ENCODE assay signal across 23 mouse cellular contexts in the genomic region with DNA sequence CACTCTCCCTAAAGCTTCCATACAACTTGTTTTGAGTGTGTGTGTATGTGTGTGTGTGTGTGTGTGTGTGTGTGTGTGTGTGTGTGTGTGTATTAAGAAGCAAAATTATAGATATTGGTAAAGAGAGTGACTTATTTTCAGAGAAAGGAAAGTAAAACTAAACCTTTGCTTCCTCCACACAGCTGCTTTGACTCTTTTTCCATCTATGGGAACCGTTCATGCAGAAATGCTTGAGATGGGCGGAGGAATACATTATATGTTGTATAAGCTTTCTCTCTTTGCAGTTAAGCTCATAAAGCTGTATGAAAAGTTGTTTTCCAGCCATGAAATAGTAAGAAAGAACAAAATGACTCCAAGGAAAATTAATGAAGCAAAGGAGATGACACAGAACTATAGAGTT. TPM values are rescaled to one million over a fixed set of nuclear protein-coding genes. Genes with fewer than 3 reads are reported as not detected.
DNase-seq lines count a peak whose midpoint lies in the region; ATAC-seq and TF ChIP-seq lines count a peak whose summit lies in the region.
"Had no signal": no experiment of that assay in that cellular context is flagged by ENCODE, and none has a peak within 500 bp of the region (broad histone marks: within the 10 kb centered on the region; RNA-seq: fewer than 3 reads in every experiment).

No protein-coding gene starts in this region.

- no peaks in the 10 kb centered on the region for H3K79me2 ChIP-seq in CH12.LX (replicated peaks; ENCODE audit: control insufficient read depth, extremely low read depth, insufficient read depth, poor library complexity, severe bottlenecking)

- peaks cover 0 to 14% of the 10 kb centered on the region in 2 experiments; a peak in 1 of 4 replicates for H3K4me1 ChIP-seq in CH12.LX (ENCODE audit: control insufficient read depth in 1 of 2, insufficient read depth in 2 of 2)
- no peaks in the 10 kb centered on the region for H3K4me1 ChIP-seq in intestine, postnatal 0 days (replicated peaks; ENCODE audit: control insufficient read depth, insufficient read depth, low read length)
- H3K4me1 ChIP-seq: embryonic facial prominence, embryonic 15.5 days; forebrain, embryonic 10.5 days; heart, embryonic 10.5 days; heart, embryonic 15.5 days; hindbrain, embryonic 13.5 days had no signal

- WGBS in intestine, postnatal 0 days, result 83% methylated on average over 2 of the region's 2 CpGs

- TF ChIP-seq CTCF in CH12.LX (conservative IDR thresholded peaks at IDR 0.05 in 1 of 2, IDR thresholded peaks at IDR 0.05 in 1 of 2; ENCODE audit: low read depth in 2 of 2, low read length in 2 of 2), result no peak
- no peak for TF ChIP-seq CTCF in intestine, postnatal 0 days (IDR thresholded peaks at IDR 0.05; ENCODE audit: low read depth)

- H3K27me3 ChIP-seq in CH12.LX (replicated peaks), result no peaks in the 10 kb centered on the region
- no peaks in the 10 kb centered on the region for H3K27me3 ChIP-seq in intestine, postnatal 0 days (replicated peaks; ENCODE audit: control insufficient read depth, insufficient read depth, low read length)
- H3K27me3 ChIP-seq: embryonic facial prominence, embryonic 15.5 days; heart, embryonic 15.5 days; hindbrain, embryonic 13.5 days had no signal

- H3K27ac ChIP-seq in CH12.LX (ENCODE audit: insufficient read depth, low read depth), result no peak overlapping the region
- no peak overlapping the region for H3K27ac ChIP-seq in intestine, postnatal 0 days (ENCODE audit: low read depth, low read length)
- H3K27ac ChIP-seq: embryonic facial prominence, embryonic 15.5 days; forebrain, embryonic 10.5 days; heart, embryonic 10.5 days; heart, embryonic 15.5 days; hindbrain, embryonic 13.5 days; hindbrain, postnatal 0 days had no signal

- no peaks in the 10 kb centered on the region for H3K36me3 ChIP-seq in CH12.LX (replicated peaks in 1 of 2; ENCODE audit: control insufficient read depth in 1 of 2, insufficient read depth in 1 of 2, low read length in 1 of 2)
- H3K36me3 ChIP-seq in intestine, postnatal 0 days (ENCODE audit: control insufficient read depth, insufficient read depth), result no peaks in the 10 kb centered on the region
- H3K36me3 ChIP-seq: embryonic facial prominence, embryonic 15.5 days; forebrain, embryonic 10.5 days; heart, embryonic 10.5 days; heart, embryonic 15.5 days; hindbrain, embryonic 13.5 days had no signal

- dilution Hi-C loops in CH12.LX (cut with MboI; ENCODE audit: extremely low pct_ligation_motif_present, extremely low pct_unique_long_range_greater_than_20kb, low sequenced_read_pairs), result no loop called here

- H3K4me2 ChIP-seq in CH12.LX (ENCODE audit: insufficient read depth, low read depth, poor library complexity, severe bottlenecking), result peak overlapping the region; percentile 67
- H3K4me2 ChIP-seq in intestine, postnatal 0 days (replicated peaks; ENCODE audit: low read depth), result no peak overlapping the region
- H3K4me2 ChIP-seq: embryonic facial prominence, embryonic 15.5 days; heart, embryonic 15.5 days; hindbrain, embryonic 13.5 days had no signal

- peak overlapping the region; percentile 19; the same call in 1 of the 2 replicates for H3K9ac ChIP-seq in CH12.LX (ENCODE audit: insufficient read depth, low read depth)
- no peak overlapping the region for H3K9ac ChIP-seq in intestine, postnatal 0 days (ENCODE audit: low read depth, low read length)
- H3K9ac ChIP-seq: embryonic facial prominence, embryonic 15.5 days; heart, embryonic 15.5 days; hindbrain, embryonic 13.5 days had no signal

- DNase-seq in frontal cortex, adult 2 months (ENCODE audit: extremely low spot score in 1 of 2, low spot score in 1 of 2), result no peak
- DNase-seq in A20 (ENCODE audit: low read depth, low spot score) (peak; percentile 54), CH12.LX (ENCODE audit: extremely low read depth) (peak; percentile 23)
- peak; percentile 21 for DNase-seq in naive thymus-derived CD4-positive, alpha-beta T cell, adult 2 months (ENCODE audit: low read depth)
- no peak for DNase-seq in thymus, postnatal 14 days
- DNase-seq: adrenal gland, postnatal 14 days; cerebellum, adult 18-20 months; cerebellum, postnatal 14 days; embryo, embryonic 11 days; gastrocnemius, postnatal 10 days; heart, adult 18-20 months; heart, postnatal 14 days had no signal

- H3K9me3 ChIP-seq in CH12.LX (replicated peaks; ENCODE audit: low read length), result no peaks in the 10 kb centered on the region
- no peaks in the 10 kb centered on the region for H3K9me3 ChIP-seq in intestine, postnatal 0 days (ENCODE audit: control insufficient read depth)
- H3K9me3 ChIP-seq: embryonic facial prominence, embryonic 15.5 days; forebrain, embryonic 10.5 days; heart, embryonic 10.5 days; heart, embryonic 15.5 days; hindbrain, embryonic 13.5 days had no signal

- in situ Hi-C loops in CH12.LX (cut with MboI; ENCODE audit: low pct_ligation_motif_present, low pct_unique_long_range_greater_than_20kb, low sequenced_read_pairs), result no loop called here

- peak; percentile 54; the same call in 1 of the 2 replicates for TF ChIP-seq EP300 in CH12.LX (IDR thresholded peaks at IDR 0.05; ENCODE audit: low read length)

- H3K4me3 ChIP-seq in CH12.LX (replicated peaks in 1 of 3; ENCODE audit: low read depth in 2 of 3, low read length in 2 of 3, poor library complexity in 1 of 3), result no peak overlapping the region
- no peak overlapping the region for H3K4me3 ChIP-seq in intestine, postnatal 0 days (ENCODE audit: low read depth, low read length)
- H3K4me3 ChIP-seq: embryonic facial prominence, embryonic 15.5 days; erythroblast, embryonic 14.5 days; forebrain, embryonic 10.5 days; heart, embryonic 10.5 days; heart, embryonic 15.5 days; hindbrain, embryonic 13.5 days had no signal

- no peak for TF ChIP-seq POLR2A in CH12.LX (IDR thresholded peaks at IDR 0.05; ENCODE audit: low read depth, low read length)

- no peak for TF ChIP-seq RAD21 in CH12.LX (IDR thresholded peaks at IDR 0.05; ENCODE audit: low read depth, low read length)

- ATAC-seq in frontal cortex, adult (ENCODE audit: low TSS enrichment), result peak; percentile 95
- no peak for ATAC-seq in megakaryocyte progenitor cell, adult 5-6 weeks (replicated peaks; ENCODE audit: poor library complexity)
- ATAC-seq in intestine, postnatal 0 days, result no peak
- ATAC-seq: forebrain, embryonic 14.5 days; hindbrain, postnatal 0 days had no signal

TF ChIP-seq in CH12.LX, 34 proteins besides CTCF, POLR2A, EP300 and RAD21:
- TF ChIP-seq ETS1 (conservative IDR thresholded peaks at IDR 0.05; ENCODE audit: low read depth, low read length), result peak; percentile 64
- no peak for TF ChIP-seq MAFK (IDR thresholded peaks at IDR 0.05; ENCODE audit: insufficient replicate concordance, low read length)
- TF ChIP-seq TCF12 (IDR thresholded peaks at IDR 0.05; ENCODE audit: low read depth, low read length), result 0 out of 2 replicates have a peak, but pooled peaks have one; percentile 13
- TF ChIP-seq CHD2 (IDR thresholded peaks at IDR 0.05; ENCODE audit: low read length), result no peak
- TF ChIP-seq E2F4 (IDR thresholded peaks at IDR 0.05; ENCODE audit: insufficient replicate concordance, low read depth, low read length), result no peak

RNA-seq across cellular contexts. Expression of a gene that starts 16.7 kb away (rescaled TPM):
- 136 and 168 TPM in 2 replicates for polyA plus RNA-seq in frontal cortex, adult 2 months (2012; rRNA removed)
- total RNA-seq in CH12.LX (2012; rRNA removed) (1.2 TPM in 2 replicates), CH12.LX (2014; rRNA removed) (2.5 and 3.5 TPM in 2 replicates)
- 1.1 and 2.2 TPM in 2 replicates for polyA plus RNA-seq in CH12.LX (2012; ENCODE audit: insufficient read length, low read depth)
- total RNA-seq in megakaryocyte progenitor cell, adult 5-6 weeks (2015), result 1.1 and 2.1 TPM in 2 replicates
- 1.00 and 1.7 TPM in 2 replicates for total RNA-seq in megakaryocyte progenitor cell, adult 5-6 weeks (2017)
- 8.7 and 9.5 TPM in 2 replicates for polyA plus RNA-seq in intestine, postnatal 0 days (2015; fragmentation: Nextera tagmentation; extraction: Ambion mirVana)
- polyA plus RNA-seq: erythroblast, embryonic 14.5 days had no signal

RNA-seq across cellular contexts. Expression of a gene that starts 17.4 kb away (rescaled TPM):
- 42.0 and 44.5 TPM in 2 replicates for polyA plus RNA-seq in frontal cortex, adult 2 months (2012; rRNA removed)
- 37.1 and 43.9 TPM in 2 replicates for total RNA-seq in CH12.LX (2012; rRNA removed)
- 142 and 175 TPM in 2 replicates for total RNA-seq in CH12.LX (2014; rRNA removed)
- polyA plus RNA-seq in CH12.LX (2012; ENCODE audit: insufficient read length, low read depth), result 69.1 and 73.6 TPM in 2 replicates
- total RNA-seq in megakaryocyte progenitor cell, adult 5-6 weeks (2015), result 67.7 and 69.5 TPM in 2 replicates
- total RNA-seq in megakaryocyte progenitor cell, adult 5-6 weeks (2017), result 95.9 and 129 TPM in 2 replicates
- 107 and 108 TPM in 2 replicates for polyA plus RNA-seq in intestine, postnatal 0 days (2015; fragmentation: Nextera tagmentation; extraction: Ambion mirVana)

Comparison
In these comparisons a context has a peak if more than half of its experiments do, and no peak if none do; other contexts are left out.
1. DNase-seq: peak in A20 (single experiment), CH12.LX (single experiment) and naive thymus-derived CD4-positive, alpha-beta T cell, adult 2 months (single experiment); none in frontal cortex, adult 2 months (0 of 2) and thymus, postnatal 14 days (single experiment).
2. RNA of a gene that starts 16.7 kb away (polyA plus RNA-seq): 136 to 168 TPM in frontal cortex, adult 2 months; 8.7 to 9.5 TPM in intestine, postnatal 0 days and 1.1 to 2.2 TPM in CH12.LX; every median in the first group is over 10 times any median in the second.